In the genomic region with DNA sequence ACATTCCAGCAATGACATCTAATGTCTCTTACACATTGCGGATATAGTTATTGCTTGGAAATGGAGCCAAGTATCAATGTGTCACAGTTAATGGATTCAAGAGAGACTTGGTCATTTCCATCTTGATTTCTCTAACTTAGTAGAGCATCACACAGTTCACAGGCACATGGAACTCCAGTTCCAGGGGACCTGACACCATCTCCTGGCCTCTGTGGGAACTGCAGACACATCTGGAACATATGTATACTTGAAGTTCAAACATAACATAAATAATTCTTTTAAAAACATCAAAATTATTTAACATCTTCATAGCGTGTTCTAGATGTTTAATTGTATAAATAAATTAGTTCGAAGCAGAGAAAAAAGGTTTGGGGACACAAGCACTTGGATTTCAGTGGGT, we compare ENCODE assay signal across 24 mouse cellular contexts. TPM values are rescaled to one million over a fixed set of nuclear protein-coding genes. Genes with fewer than 3 reads are reported as not detected.
A peak's percentile ranks its signal among the peaks of the same experiment; 100 is the strongest.
DNase-seq lines count a peak whose midpoint lies in the region; ATAC-seq and TF ChIP-seq lines count a peak whose summit lies in the region.
"Had no signal": no experiment of that assay in that cellular context is flagged by ENCODE, and none has a peak within 500 bp of the region (broad histone marks: within the 10 kb centered on the region; RNA-seq: fewer than 3 reads in every experiment).

No protein-coding gene starts in this region.

- TF ChIP-seq POLR2A in heart, adult 2 months (IDR thresholded peaks at IDR 0.05; ENCODE audit: insufficient read depth, low read depth, low read length), result no peak

- H3K27me3 ChIP-seq in heart, adult 2 months (ENCODE audit: control insufficient read depth, insufficient read depth, low read length), result no peaks in the 10 kb centered on the region
- H3K27me3 ChIP-seq in kidney, embryonic 16.5 days (ENCODE audit: insufficient read depth, low read length), result no peaks in the 10 kb centered on the region
- no peaks in the 10 kb centered on the region for H3K27me3 ChIP-seq in E14TG2a.4 (ENCODE audit: insufficient read depth, low read length)
- H3K27me3 ChIP-seq: embryonic facial prominence, embryonic 12.5 days; forebrain, embryonic 12.5 days had no signal

- H3K9me3 ChIP-seq in kidney, embryonic 16.5 days (ENCODE audit: low read length), result no peaks in the 10 kb centered on the region
- no peaks in the 10 kb centered on the region for H3K9me3 ChIP-seq in E14TG2a.4 (ENCODE audit: low read length)
- H3K9me3 ChIP-seq: embryonic facial prominence, embryonic 12.5 days; forebrain, embryonic 12.5 days; hindbrain, embryonic 10.5 days had no signal

- TF ChIP-seq EP300 in heart, adult 2 months (IDR thresholded peaks at IDR 0.05; ENCODE audit: insufficient read depth, low read depth, low read length), result no peak

- no peak overlapping the region for H3K4me2 ChIP-seq in kidney, embryonic 16.5 days (replicated peaks; ENCODE audit: low read depth, low read length)
- H3K4me2 ChIP-seq: embryonic facial prominence, embryonic 12.5 days; forebrain, embryonic 12.5 days; hindbrain, embryonic 14.5 days had no signal

- no peaks in the 10 kb centered on the region for H3K79me2 ChIP-seq in heart, adult 2 months (replicated peaks; ENCODE audit: control insufficient read depth, insufficient read depth, low read length)

- 0 out of 2 replicates have a peak, but pooled peaks have one; percentile 5 for TF ChIP-seq CTCF in heart, adult 2 months (IDR thresholded peaks at IDR 0.05)
- peak; percentile 24 for TF ChIP-seq CTCF in E14TG2a.4 (conservative IDR thresholded peaks at IDR 0.05; ENCODE audit: low read length)

- 91% methylated on average over 3 of the region's 3 CpGs for WGBS in heart, adult 2 months
- WGBS in kidney, embryonic 16.5 days, result 94% methylated on average over 3 of the region's 3 CpGs

- H3K9ac ChIP-seq in heart, adult 2 months (ENCODE audit: low read depth, low read length), result no peak overlapping the region
- H3K9ac ChIP-seq in kidney, embryonic 16.5 days (replicated peaks; ENCODE audit: low read length), result no peak overlapping the region
- H3K9ac ChIP-seq: embryonic facial prominence, embryonic 12.5 days; forebrain, embryonic 12.5 days; hindbrain, embryonic 14.5 days had no signal

- no peak for ATAC-seq in kidney, embryonic 16.5 days (ENCODE audit: low FRiP score, low TSS enrichment)
- ATAC-seq: activated CD4-positive, CD25-positive, alpha-beta regulatory T cell, adult 4 months; forebrain, embryonic 16.5 days; inflammation-experienced regulatory T-cells, adult 6 months had no signal

- H3K4me1 ChIP-seq in heart, adult 2 months (ENCODE audit: control insufficient read depth, insufficient read depth, low read length), result no peaks in the 10 kb centered on the region
- no peaks in the 10 kb centered on the region for H3K4me1 ChIP-seq in kidney, embryonic 16.5 days (ENCODE audit: insufficient read depth, low read length)
- H3K4me1 ChIP-seq in E14TG2a.4 (replicated peaks; ENCODE audit: low read depth, low read length), result peaks cover 12% of the 10 kb centered on the region
- H3K4me1 ChIP-seq: embryonic facial prominence, embryonic 12.5 days had no signal

- no peak overlapping the region for H3K27ac ChIP-seq in heart, adult 2 months
- H3K27ac ChIP-seq in kidney, embryonic 16.5 days (ENCODE audit: low read length), result no peak overlapping the region
- H3K27ac ChIP-seq: embryonic facial prominence, embryonic 12.5 days; forebrain, embryonic 12.5 days; gastrocnemius, adult 2 months; hindbrain, embryonic 10.5 days; hindbrain, embryonic 14.5 days had no signal

- H3K36me3 ChIP-seq in heart, adult 2 months (ENCODE audit: control insufficient read depth, insufficient read depth, low read length), result no peaks in the 10 kb centered on the region
- no peaks in the 10 kb centered on the region for H3K36me3 ChIP-seq in kidney, embryonic 16.5 days (ENCODE audit: insufficient read depth, low read length)
- no peaks in the 10 kb centered on the region for H3K36me3 ChIP-seq in E14TG2a.4 (ENCODE audit: insufficient read depth, low read length)
- H3K36me3 ChIP-seq: embryonic facial prominence, embryonic 12.5 days; hindbrain, embryonic 10.5 days had no signal

- intact Hi-C loops in heart, adult 2 months (cut with DNase I), result no loop called here
- intact Hi-C loops in heart, postnatal 36 days (cut with DNase I), result no loop called here

- H3K4me3 ChIP-seq in heart, adult 2 months, result no peak overlapping the region
- H3K4me3 ChIP-seq in kidney, embryonic 16.5 days (ENCODE audit: low read length), result no peak overlapping the region
- H3K4me3 ChIP-seq in E14TG2a.4 (replicated peaks; ENCODE audit: low read length), result no peak overlapping the region
- H3K4me3 ChIP-seq: embryonic facial prominence, embryonic 12.5 days; forebrain, embryonic 12.5 days; gastrocnemius, adult 2 months; hindbrain, embryonic 10.5 days had no signal

- DNase-seq in heart, adult 2 months, result no peak
- no peak for DNase-seq in heart, postnatal 36 days
- peak; percentile 29 to 32 for DNase-seq in kidney, postnatal 4 days
- DNase-seq in R1 (ENCODE audit: low read depth, low spot score), result peak; percentile 33
- no peak for DNase-seq in c-Kit-positive CD71-positive TER-119-positive erythroid progenitor cells, embryonic 14.5 days (ENCODE audit: low spot score)
- no peak for DNase-seq in adrenal gland, adult 2 months
- DNase-seq: adrenal gland, postnatal 25 days; cerebellum, adult 11 months; cerebellum, adult 8-10 months; gastrocnemius, adult 2 months; gastrocnemius, postnatal 25 days; heart, postnatal 10 days; kidney, adult 18-20 months had no signal

RNA-seq across cellular contexts. Expression of gene Dclk1, which starts 34.3 kb away (rescaled TPM):
- total RNA-seq in heart, adult 2 months (2021), result 1 to 10 TPM; 3.6 to 5.6 TPM
- polyA plus RNA-seq in heart, adult 2 months (2012; rRNA removed), result 1.2 and 1.8 TPM in 2 replicates
- total RNA-seq in heart, postnatal 36 days (2021), result 1 to 10 TPM; 2.5 to 5.9 TPM
- 25.6 and 30.0 TPM in 2 replicates for polyA plus RNA-seq in kidney, embryonic 16.5 days (2015; fragmentation: Nextera tagmentation; extraction: Ambion mirVana)
- 1 to 10 TPM; 2.6 to 6.3 TPM for total RNA-seq in adrenal gland, adult 2 months (2021)
- polyA plus RNA-seq in adrenal gland, adult 2 months (2012; rRNA removed), result 0.26 and 0.52 TPM in 2 replicates
- total RNA-seq: common myeloid progenitor, adult 5-6 weeks; granulocyte monocyte progenitor cell, adult 5-6 weeks had no signal

Comparison
In these comparisons a context has a peak if more than half of its experiments do, and no peak if none do; other contexts are left out.
1. DNase-seq: peak in kidney, postnatal 4 days (2 of 2) and R1 (single experiment); none in heart, adult 2 months (0 of 2), heart, postnatal 36 days (0 of 2), c-Kit-positive CD71-positive TER-119-positive erythroid progenitor cells, embryonic 14.5 days (single experiment) and adrenal gland, adult 2 months (single experiment).